Mouse (Mus musculus): ENCODE data around the gene Sphk1. TPM values are rescaled to one million over a fixed set of nuclear protein-coding genes. Genes with fewer than 3 reads are reported as not detected.

Sphk1 gene
- polyA plus RNA-seq (2014; fragmentation: Nextera tagmentation; extraction: Ambion mirVana) = 3.0 and 3.7 TPM in 2 replicates

- no peak within 1 kb of the TSS for H3K27ac ChIP-seq (ENCODE audit: low read depth, low read length)
- H3K9me3 ChIP-seq (ENCODE audit: control insufficient read depth, low read length) = no peaks in the 10 kb centered on the region
- WGBS = 31% methylated on average over 11 of the region's 11 CpGs
- peaks cover 27% of the 10 kb centered on the region for H3K4me1 ChIP-seq (ENCODE audit: control insufficient read depth, insufficient read depth, low read length)
- H3K27me3 ChIP-seq (ENCODE audit: control insufficient read depth, insufficient read depth, low read length) = peaks cover 33% of the 10 kb centered on the region
- ATAC-seq (ENCODE audit: low FRiP score, low TSS enrichment) = no peak
- peak within 1 kb of the TSS; percentile 93 for H3K4me2 ChIP-seq (replicated peaks; ENCODE audit: low read depth, low read length)
- H3K36me3 ChIP-seq (ENCODE audit: control insufficient read depth, insufficient read depth, low read length) = no peaks in the 10 kb centered on the region
- peak within 1 kb of the TSS; percentile 53 for H3K4me3 ChIP-seq (ENCODE audit: low read length)
- H3K9ac ChIP-seq (ENCODE audit: low read depth, low read length) = peak within 1 kb of the TSS; percentile 50
Measured at GRCm38 (mm10) chr11:116530187-116531147, at the start of gene Sphk1. TSS of gene Sphk1 (plus strand) at chr11:116530925.

- H3K9ac ChIP-seq (ENCODE audit: low read depth, low read length) = no peak overlapping the region
- ATAC-seq (ENCODE audit: low FRiP score, low TSS enrichment) = no peak
Measured at GRCm38 (mm10) chr11:116480975-116481374, 49.8 kb upstream of the Sphk1 start.

GRCm38 (mm10) chr11:116481776-116482175 lies 48.9 kb upstream of the Sphk1 start:
- Histone ChIP-seq H3K9me3 (ENCODE audit: control insufficient read depth, low read length) (no peaks in the 10 kb centered on the region), H3K27ac (ENCODE audit: low read depth, low read length) (no peak overlapping the region), H3K4me1 (ENCODE audit: control insufficient read depth, insufficient read depth, low read length) (no peaks in the 10 kb centered on the region), H3K36me3 (ENCODE audit: control insufficient read depth, insufficient read depth, low read length) (peaks cover 97% of the 10 kb centered on the region), H3K4me3 (ENCODE audit: low read length) (no peak overlapping the region), H3K4me2 (replicated peaks; ENCODE audit: low read depth, low read length) (no peak overlapping the region), H3K27me3 (ENCODE audit: control insufficient read depth, insufficient read depth, low read length) (no peaks in the 10 kb centered on the region), H3K9ac (ENCODE audit: low read depth, low read length) (no peak overlapping the region)
- ATAC-seq (ENCODE audit: low FRiP score, low TSS enrichment) = no peak
- WGBS = 89% methylated on average over 7 of the region's 7 CpGs

More at GRCm38 (mm10) chr11:116480975-116481374, 49.8 kb upstream of the Sphk1 start:
- H3K4me3 ChIP-seq (ENCODE audit: low read length) = no peak overlapping the region
- peaks cover 97% of the 10 kb centered on the region for H3K36me3 ChIP-seq (ENCODE audit: control insufficient read depth, insufficient read depth, low read length)
- no peaks in the 10 kb centered on the region for H3K9me3 ChIP-seq (ENCODE audit: control insufficient read depth, low read length)
- no peaks in the 10 kb centered on the region for H3K4me1 ChIP-seq (ENCODE audit: control insufficient read depth, insufficient read depth, low read length)
- no peak overlapping the region for H3K27ac ChIP-seq (ENCODE audit: low read depth, low read length)
- H3K4me2 ChIP-seq (replicated peaks; ENCODE audit: low read depth, low read length) = no peak overlapping the region
- 93% methylated on average over 8 of the region's 8 CpGs for WGBS
- H3K27me3 ChIP-seq (ENCODE audit: control insufficient read depth, insufficient read depth, low read length) = no peaks in the 10 kb centered on the region

GRCm38 (mm10) chr11:116484261-116484660 lies 46.5 kb upstream of the Sphk1 start:
- Histone ChIP-seq H3K4me1 (ENCODE audit: control insufficient read depth, insufficient read depth, low read length) (peaks cover 4% of the 10 kb centered on the region), H3K27me3 (ENCODE audit: control insufficient read depth, insufficient read depth, low read length) (no peaks in the 10 kb centered on the region), H3K4me2 (replicated peaks; ENCODE audit: low read depth, low read length) (no peak overlapping the region), H3K4me3 (ENCODE audit: low read length) (no peak overlapping the region), H3K9ac (ENCODE audit: low read depth, low read length) (no peak overlapping the region), H3K9me3 (ENCODE audit: control insufficient read depth, low read length) (no peaks in the 10 kb centered on the region), H3K36me3 (ENCODE audit: control insufficient read depth, insufficient read depth, low read length) (peaks cover 89% of the 10 kb centered on the region), H3K27ac (ENCODE audit: low read depth, low read length) (no peak overlapping the region)
- WGBS = 81% methylated on average over 8 of the region's 8 CpGs
- no peak for ATAC-seq (ENCODE audit: low FRiP score, low TSS enrichment)

GRCm38 (mm10) chr11:116488207-116488606 lies 42.5 kb upstream of the Sphk1 start:
- Histone ChIP-seq H3K36me3 (ENCODE audit: control insufficient read depth, insufficient read depth, low read length) (peaks cover 52% of the 10 kb centered on the region), H3K4me2 (replicated peaks; ENCODE audit: low read depth, low read length) (no peak overlapping the region), H3K9ac (ENCODE audit: low read depth, low read length) (no peak overlapping the region), H3K27ac (ENCODE audit: low read depth, low read length) (no peak overlapping the region), H3K4me1 (ENCODE audit: control insufficient read depth, insufficient read depth, low read length) (peaks cover 7% of the 10 kb centered on the region), H3K27me3 (ENCODE audit: control insufficient read depth, insufficient read depth, low read length) (no peaks in the 10 kb centered on the region), H3K9me3 (ENCODE audit: control insufficient read depth, low read length) (no peaks in the 10 kb centered on the region), H3K4me3 (ENCODE audit: low read length) (no peak overlapping the region)
- ATAC-seq (ENCODE audit: low FRiP score, low TSS enrichment) = no peak

GRCm38 (mm10) chr11:116488693-116489375 lies 41.9 kb upstream of the Sphk1 start:
- peak overlapping the region; percentile 73 for H3K4me2 ChIP-seq (replicated peaks; ENCODE audit: low read depth, low read length)
- no peaks in the 10 kb centered on the region for H3K9me3 ChIP-seq (ENCODE audit: control insufficient read depth, low read length)
- H3K4me3 ChIP-seq (ENCODE audit: low read length) = peak overlapping the region; percentile 97
- WGBS = 75% methylated on average over 14 of the region's 14 CpGs
- H3K27me3 ChIP-seq (ENCODE audit: control insufficient read depth, insufficient read depth, low read length) = no peaks in the 10 kb centered on the region
- H3K36me3 ChIP-seq (ENCODE audit: control insufficient read depth, insufficient read depth, low read length) = peaks cover 46% of the 10 kb centered on the region
- peaks cover 7% of the 10 kb centered on the region for H3K4me1 ChIP-seq (ENCODE audit: control insufficient read depth, insufficient read depth, low read length)
- H3K9ac ChIP-seq (ENCODE audit: low read depth, low read length) = peak overlapping the region; percentile 95
- no peak for ATAC-seq (ENCODE audit: low FRiP score, low TSS enrichment)
- no peak overlapping the region for H3K27ac ChIP-seq (ENCODE audit: low read depth, low read length)

- H3K9me3 ChIP-seq (ENCODE audit: control insufficient read depth, low read length) = no peaks in the 10 kb centered on the region
- no peaks in the 10 kb centered on the region for H3K27me3 ChIP-seq (ENCODE audit: control insufficient read depth, insufficient read depth, low read length)
- peak overlapping the region; percentile 97 for H3K4me3 ChIP-seq (ENCODE audit: low read length)
- H3K9ac ChIP-seq (ENCODE audit: low read depth, low read length) = peak overlapping the region; percentile 95
- peaks cover 36% of the 10 kb centered on the region for H3K36me3 ChIP-seq (ENCODE audit: control insufficient read depth, insufficient read depth, low read length)
- ATAC-seq (ENCODE audit: low FRiP score, low TSS enrichment) = peak; percentile 43
- peak overlapping the region; percentile 88 for H3K27ac ChIP-seq (ENCODE audit: low read depth, low read length)
- H3K4me1 ChIP-seq (ENCODE audit: control insufficient read depth, insufficient read depth, low read length) = peaks cover 11% of the 10 kb centered on the region
- WGBS = under 1% methylated on average over 38 of the region's 39 CpGs
- peak overlapping the region; percentile 73 for H3K4me2 ChIP-seq (replicated peaks; ENCODE audit: low read depth, low read length)
Measured at GRCm38 (mm10) chr11:116489771-116490231, 40.9 kb upstream of the Sphk1 start.

- Histone ChIP-seq H3K27me3 (ENCODE audit: control insufficient read depth, insufficient read depth, low read length) (no peaks in the 10 kb centered on the region), H3K36me3 (ENCODE audit: control insufficient read depth, insufficient read depth, low read length) (peaks cover 30% of the 10 kb centered on the region), H3K4me2 (replicated peaks; ENCODE audit: low read depth, low read length) (peak overlapping the region; percentile 73), H3K4me3 (ENCODE audit: low read length) (peak overlapping the region; percentile 97), H3K4me1 (ENCODE audit: control insufficient read depth, insufficient read depth, low read length) (peaks cover 16% of the 10 kb centered on the region), H3K9me3 (ENCODE audit: control insufficient read depth, low read length) (no peaks in the 10 kb centered on the region), H3K9ac (ENCODE audit: low read depth, low read length) (peak overlapping the region; percentile 95), H3K27ac (ENCODE audit: low read depth, low read length) (peak overlapping the region; percentile 88)
- peak; percentile 92 for ATAC-seq (ENCODE audit: low FRiP score, low TSS enrichment)
- under 1% methylated on average over 59 of the region's 62 CpGs for WGBS
Measured at GRCm38 (mm10) chr11:116490232-116491107, 40.3 kb upstream of the Sphk1 start.

All from kidney, embryonic 14.5 days (tissue).